Mouse (Mus musculus): Measurements from ENCODE around the gene Fads2.

DNA sequence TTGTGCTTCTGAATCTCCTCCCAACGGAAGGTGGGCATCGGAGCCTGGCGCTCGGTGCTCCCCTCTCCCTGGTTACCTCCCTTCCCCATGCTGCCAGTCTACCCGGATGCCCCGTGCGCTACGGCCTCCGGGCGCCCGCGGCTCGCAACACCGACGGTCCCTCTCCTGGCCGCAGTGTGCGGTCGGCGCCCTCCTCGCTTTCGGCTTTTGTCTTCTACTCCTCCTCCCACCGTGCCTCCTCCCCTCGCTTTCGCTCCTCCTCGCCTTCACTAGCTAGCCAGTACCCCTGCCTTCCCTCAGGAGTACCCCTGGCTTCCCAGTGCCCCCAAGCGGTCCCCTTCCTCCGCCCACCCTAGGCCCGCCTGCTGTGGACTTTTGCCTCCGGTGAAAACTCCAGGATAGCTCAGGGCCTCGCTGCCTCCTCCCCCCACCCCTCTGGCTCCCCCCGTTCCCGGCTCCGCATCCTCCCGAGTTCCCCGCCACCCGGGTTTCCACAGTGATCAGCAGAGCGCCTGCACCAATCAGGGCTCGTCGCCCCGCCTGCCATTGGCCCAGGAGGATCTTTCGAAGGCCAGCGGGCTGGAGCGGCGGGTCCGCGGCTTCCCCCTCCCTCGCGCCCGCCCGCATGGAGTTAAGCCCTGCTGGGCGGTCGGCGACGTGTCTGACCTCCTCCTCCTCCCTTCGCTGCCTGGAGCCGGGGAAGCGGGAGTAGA lies at the start of gene Fads2:
- TF ChIP-seq CTCF (conservative IDR thresholded peaks at IDR 0.05; ENCODE audit: low read length) (no peak), POU5F1 (IDR thresholded peaks at IDR 0.05; ENCODE audit: borderline replicate concordance, low read length) (no peak)
